Mouse (Mus musculus): Measurements from ENCODE around the gene Ttll3. TPM values are rescaled to one million over a fixed set of nuclear protein-coding genes. Genes with fewer than 3 reads are reported as not detected.

Ttll3 gene
- total and polyA plus RNA-seq, 3 experiments = 0.87 to 5.3 (median 4.4) TPM

DNA sequence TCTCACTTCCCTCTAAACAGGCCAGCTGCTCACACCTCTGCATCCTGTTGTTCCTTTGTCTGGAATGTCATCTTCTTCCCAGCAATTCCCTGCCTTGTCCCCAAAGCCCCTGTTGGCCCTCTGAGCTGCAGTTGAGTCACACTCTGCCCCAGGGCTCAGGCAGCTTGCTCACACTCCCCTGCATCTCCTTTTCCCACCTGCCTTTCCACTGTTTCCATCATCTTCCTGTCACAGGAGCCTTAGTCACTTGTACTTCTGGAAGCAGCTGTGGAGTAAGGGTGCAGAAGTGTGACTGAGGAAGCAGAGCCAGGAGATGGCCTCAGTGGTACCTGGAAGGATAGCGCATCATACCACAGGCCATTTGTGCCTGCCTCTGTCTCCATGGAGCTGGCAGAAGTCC is 26.8 kb upstream of the Ttll3 start:
- dilution Hi-C loops (cut with MboI; ENCODE audit: extremely low pct_ligation_motif_present, extremely low pct_unique_long_range_greater_than_20kb, low sequenced_read_pairs) (no loop called here), in situ Hi-C loops (cut with MboI; ENCODE audit: low pct_ligation_motif_present, low pct_unique_long_range_greater_than_20kb, low sequenced_read_pairs) (no loop called here)
- H3K27ac ChIP-seq (ENCODE audit: insufficient read depth, low read depth) = no peak overlapping the region
- peaks cover under 1% of the 10 kb centered on the region for H3K27me3 ChIP-seq (replicated peaks)
- TF ChIP-seq POLR2AphosphoS2 (IDR thresholded peaks at IDR 0.05; ENCODE audit: low read depth, low read length) = no peak
- TF ChIP-seq USF2 (conservative IDR thresholded peaks at IDR 0.05; ENCODE audit: low read depth, low read length) = no peak
- TF ChIP-seq JUND (conservative IDR thresholded peaks at IDR 0.05; ENCODE audit: low read depth, low read length) = no peak
- TF ChIP-seq ZNF384 (IDR thresholded peaks at IDR 0.05; ENCODE audit: low read depth, low read length) = no peak
- TF ChIP-seq ZMIZ1 (IDR thresholded peaks at IDR 0.05; ENCODE audit: low read depth, low read length) = no peak
- no peak for TF ChIP-seq MYC (IDR thresholded peaks at IDR 0.05; ENCODE audit: low read depth, low read length)
- TF ChIP-seq TBP (conservative IDR thresholded peaks at IDR 0.05; ENCODE audit: low read depth, low read length) = no peak
- TF ChIP-seq SIN3A (IDR thresholded peaks at IDR 0.05; ENCODE audit: low read length) = no peak
- TF ChIP-seq ETS1 (conservative IDR thresholded peaks at IDR 0.05; ENCODE audit: low read depth, low read length) = no peak
- no peak for TF ChIP-seq UBTF (IDR thresholded peaks at IDR 0.05; ENCODE audit: low read depth, low read length)
- TF ChIP-seq CHD1 (IDR thresholded peaks at IDR 0.05; ENCODE audit: low read depth, low read length) = no peak
- no peak for TF ChIP-seq EP300 (IDR thresholded peaks at IDR 0.05; ENCODE audit: low read length)
- no peak for TF ChIP-seq NRF1 (IDR thresholded peaks at IDR 0.05; ENCODE audit: low read depth, low read length)
- no peak overlapping the region for H3K4me2 ChIP-seq (ENCODE audit: insufficient read depth, low read depth, poor library complexity, severe bottlenecking)
- no peaks in the 10 kb centered on the region for H3K9me3 ChIP-seq (replicated peaks; ENCODE audit: low read length)
- peaks cover 9 to 10% of the 10 kb centered on the region in 2 experiments for H3K36me3 ChIP-seq (replicated peaks in 1 of 2; ENCODE audit: control insufficient read depth in 1 of 2, insufficient read depth in 1 of 2, low read length in 1 of 2)
- H3K9ac ChIP-seq (ENCODE audit: insufficient read depth, low read depth) = no peak overlapping the region
- no peak overlapping the region for H3K4me3 ChIP-seq (replicated peaks in 1 of 3; ENCODE audit: low read depth in 2 of 3, low read length in 2 of 3, poor library complexity in 1 of 3)
- H3K4me1 ChIP-seq (ENCODE audit: control insufficient read depth in 1 of 2, insufficient read depth in 2 of 2) = peaks cover 12 to 15% of the 10 kb centered on the region in 2 experiments
- DNase-seq (ENCODE audit: extremely low read depth) = no peak
- H3K79me2 ChIP-seq (replicated peaks; ENCODE audit: control insufficient read depth, extremely low read depth, insufficient read depth, poor library complexity, severe bottlenecking) = no peaks in the 10 kb centered on the region

DNA sequence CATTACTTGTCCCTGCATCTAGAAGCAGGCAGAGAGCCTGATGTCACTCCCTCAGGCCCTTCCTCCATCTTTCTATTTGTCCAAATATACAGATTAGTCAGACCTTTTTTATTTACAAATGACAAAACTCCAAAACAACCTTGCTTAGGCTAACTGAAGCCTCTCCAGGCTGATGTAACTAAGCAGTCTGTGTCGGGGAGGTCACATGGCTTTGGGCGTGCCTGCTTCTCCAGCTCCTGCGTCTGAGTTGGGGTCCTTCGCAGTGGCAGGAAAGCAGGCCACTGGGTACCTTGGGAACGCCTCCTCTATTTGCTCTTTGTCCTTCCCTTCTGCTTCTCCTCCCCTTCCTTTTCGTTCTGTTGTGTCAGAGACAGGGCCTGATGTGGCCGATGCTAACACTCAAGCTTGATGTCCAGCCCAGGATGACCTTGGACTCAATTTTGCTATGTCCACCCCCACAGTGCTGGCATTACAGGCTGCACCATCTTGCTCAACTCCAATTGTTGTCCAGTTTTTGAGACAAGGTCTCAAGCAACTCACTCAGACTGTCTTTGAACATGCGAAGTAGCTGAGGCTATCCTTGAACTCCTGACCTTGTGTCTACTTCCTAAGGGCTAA is 24.4 kb upstream of the Ttll3 start:
- in situ Hi-C loops (cut with MboI; ENCODE audit: low pct_ligation_motif_present, low pct_unique_long_range_greater_than_20kb, low sequenced_read_pairs) = no loop called here
- Histone ChIP-seq H3K4me1 (ENCODE audit: control insufficient read depth in 1 of 2, insufficient read depth in 2 of 2) (peaks cover 12 to 15% of the 10 kb centered on the region in 2 experiments), H3K79me2 (replicated peaks; ENCODE audit: control insufficient read depth, extremely low read depth, insufficient read depth, poor library complexity, severe bottlenecking) (no peaks in the 10 kb centered on the region), H3K36me3 (replicated peaks in 1 of 2; ENCODE audit: control insufficient read depth in 1 of 2, insufficient read depth in 1 of 2, low read length in 1 of 2) (peaks cover 25 to 31% of the 10 kb centered on the region in 2 experiments), H3K27me3 (replicated peaks) (no peaks in the 10 kb centered on the region), H3K27ac (ENCODE audit: insufficient read depth, low read depth) (no peak overlapping the region), H3K4me3 (replicated peaks in 1 of 3; ENCODE audit: low read depth in 2 of 3, low read length in 2 of 3, poor library complexity in 1 of 3) (no peak overlapping the region), H3K9ac (ENCODE audit: insufficient read depth, low read depth) (no peak overlapping the region), H3K4me2 (ENCODE audit: insufficient read depth, low read depth, poor library complexity, severe bottlenecking) (no peak overlapping the region), H3K9me3 (replicated peaks; ENCODE audit: low read length) (no peaks in the 10 kb centered on the region)
- DNase-seq (ENCODE audit: extremely low read depth) = no peak
- dilution Hi-C loops (cut with MboI; ENCODE audit: extremely low pct_ligation_motif_present, extremely low pct_unique_long_range_greater_than_20kb, low sequenced_read_pairs) = no loop called here
- TF ChIP-seq RCOR1 (conservative IDR thresholded peaks at IDR 0.05; ENCODE audit: low read depth, low read length) (no peak), ZNF384 (IDR thresholded peaks at IDR 0.05; ENCODE audit: low read depth, low read length) (no peak), RAD21 (IDR thresholded peaks at IDR 0.05; ENCODE audit: low read depth, low read length) (no peak), POLR2AphosphoS2 (IDR thresholded peaks at IDR 0.05; ENCODE audit: low read depth, low read length) (no peak), NELFE (IDR thresholded peaks at IDR 0.05; ENCODE audit: low read depth, low read length) (no peak), MAX (IDR thresholded peaks at IDR 0.05; ENCODE audit: low read length) (no peak), USF2 (conservative IDR thresholded peaks at IDR 0.05; ENCODE audit: low read depth, low read length) (no peak)

Data from CH12.LX (cell line).